24 mouse cellular contexts compared by ENCODE assay signal in the genomic region with DNA sequence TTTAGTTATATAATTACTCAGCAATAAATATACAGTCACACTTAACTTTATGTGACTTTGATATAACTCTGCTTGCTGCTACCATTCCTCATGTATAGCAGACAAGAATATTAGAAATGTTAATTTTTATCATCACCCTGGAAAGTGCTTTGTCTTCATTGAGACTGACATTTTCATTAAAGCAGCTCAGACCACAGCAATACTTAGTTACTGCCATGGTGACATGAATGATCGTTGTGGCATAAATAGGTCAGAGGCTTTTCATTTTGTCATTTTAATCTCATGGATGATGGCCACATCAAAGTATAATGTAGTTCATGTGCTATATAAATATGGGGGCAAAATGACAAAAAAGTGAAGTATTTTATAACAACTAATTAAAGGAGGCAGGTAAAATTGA.
"Had no signal": no experiment of that assay in that cellular context is flagged by ENCODE, and none has a peak within 500 bp of the region (broad histone marks: within the 10 kb centered on the region; RNA-seq: fewer than 3 reads in every experiment).

No protein-coding gene starts in this region.

- H3K9ac ChIP-seq: heart, embryonic 13.5 days; heart, embryonic 15.5 days; kidney, embryonic 15.5 days; limb, embryonic 13.5 days; limb, embryonic 15.5 days; liver, embryonic 12.5 days; liver, embryonic 14.5 days had no signal

- H3K27me3 ChIP-seq: heart, embryonic 13.5 days; heart, embryonic 15.5 days; kidney, embryonic 15.5 days; limb, embryonic 13.5 days; limb, embryonic 15.5 days; liver, embryonic 12.5 days had no signal

- H3K27ac ChIP-seq: heart, adult 2 months; heart, embryonic 13.5 days; heart, embryonic 15.5 days; kidney, embryonic 15.5 days; kidney, postnatal 0 days; limb, embryonic 13.5 days; limb, embryonic 15.5 days; liver, embryonic 12.5 days; liver, embryonic 14.5 days had no signal

- ATAC-seq: intestine, embryonic 16.5 days; liver, embryonic 12.5 days had no signal

- H3K4me2 ChIP-seq: heart, embryonic 11.5 days; heart, embryonic 13.5 days; heart, embryonic 15.5 days; kidney, embryonic 15.5 days; limb, embryonic 13.5 days; limb, embryonic 15.5 days; liver, embryonic 12.5 days had no signal

- H3K9me3 ChIP-seq: heart, embryonic 13.5 days; heart, embryonic 15.5 days; kidney, embryonic 15.5 days; limb, embryonic 13.5 days; limb, embryonic 15.5 days; liver, embryonic 12.5 days had no signal

- H3K36me3 ChIP-seq: heart, embryonic 13.5 days; heart, embryonic 15.5 days; kidney, embryonic 15.5 days; limb, embryonic 13.5 days; limb, embryonic 15.5 days; liver, embryonic 12.5 days had no signal

- DNase-seq: gastrocnemius, postnatal 14 days; gastrocnemius, postnatal 36 days; heart, adult 11 months; heart, adult 2 months; heart, postnatal 14 days; heart, postnatal 36 days; kidney, adult 11 months; kidney, adult 2 months; kidney, adult 9 months; kidney, postnatal 14 days; kidney, postnatal 36 days; layer of hippocampus, adult 9-11 months; layer of hippocampus, postnatal 36 days; left cerebral cortex, postnatal 4 days had no signal

- H3K4me3 ChIP-seq: heart, adult 2 months; heart, embryonic 13.5 days; heart, embryonic 15.5 days; kidney, embryonic 15.5 days; limb, embryonic 13.5 days; limb, embryonic 15.5 days; liver, embryonic 12.5 days had no signal

- H3K4me1 ChIP-seq: heart, embryonic 13.5 days; heart, embryonic 15.5 days; kidney, embryonic 15.5 days; limb, embryonic 13.5 days; limb, embryonic 15.5 days; liver, embryonic 12.5 days had no signal
